Mouse (Mus musculus) layer of hippocampus, adult 18-20 months (tissue): ENCODE data around the gene Pard3b. TPM values are rescaled to one million over a fixed set of nuclear protein-coding genes. Genes with fewer than 3 reads are reported as not detected.

Source experiments
- DNase-seq, 2 experiments: peaks; one replicate each; pipeline ENCODE4 v3.0.0; 2022; ENCODE audit warnings: low spot score in 2 of 2
- total RNA-seq, 2 experiments: library from RNA; stranded (reverse); gene quantifications; 2 replicates each; pipeline ENCODE4 v1.2.3; 2021

The Pard3b gene
- total RNA-seq, 2 experiments from 2014 or later = 5.4 to 5.9 TPM

GRCm38 (mm10) chr1:61747481-61747880 is 108.9 kb downstream of the Pard3b start:
- DNase-seq = no peak

GRCm38 (mm10) chr1:61751008-61751407 is 112.4 kb downstream of the Pard3b start:
- no peak for DNase-seq

- no peak for DNase-seq
These were observed 118.1 kb downstream of the Pard3b start for GRCm38 (mm10) chr1:61756771-61757170.

- peak; percentile 32 to 84 for DNase-seq
These were observed 132.6 kb downstream of the Pard3b start for GRCm38 (mm10) chr1:61771213-61771612.

- no peak for DNase-seq
These were observed 140.1 kb downstream of the Pard3b start for GRCm38 (mm10) chr1:61778731-61779130.

- no peak for DNase-seq
These were observed 141.3 kb downstream of the Pard3b start for GRCm38 (mm10) chr1:61779906-61780305.

GRCm38 (mm10) chr1:61796296-61796695 is 157.7 kb downstream of the Pard3b start:
- DNase-seq = peak; percentile 30 to 57

GRCm38 (mm10) chr1:61820213-61820612 is 181.6 kb downstream of the Pard3b start:
- peak in 1 of 2 experiments; percentile 54 for DNase-seq

- no peak for DNase-seq
These were observed 187.1 kb downstream of the Pard3b start for GRCm38 (mm10) chr1:61825560-61826191.

- DNase-seq = no peak
These were observed 198.5 kb downstream of the Pard3b start for GRCm38 (mm10) chr1:61837006-61837544.

GRCm38 (mm10) chr1:61846606-61847005 is 208.0 kb downstream of the Pard3b start:
- no peak for DNase-seq

GRCm38 (mm10) chr1:61849029-61849714 is 210.5 kb downstream of the Pard3b start:
- DNase-seq = no peak

- no peak for DNase-seq
These were observed 211.8 kb downstream of the Pard3b start for GRCm38 (mm10) chr1:61850471-61850870.

GRCm38 (mm10) chr1:61851176-61851575 is 212.6 kb downstream of the Pard3b start:
- DNase-seq = no peak

GRCm38 (mm10) chr1:61867286-61868082 is 228.9 kb downstream of the Pard3b start:
- DNase-seq = no peak

- no peak for DNase-seq
These were observed 236.3 kb downstream of the Pard3b start for GRCm38 (mm10) chr1:61874875-61875274.

- DNase-seq = no peak
These were observed 241.3 kb downstream of the Pard3b start for GRCm38 (mm10) chr1:61879706-61880470.

- DNase-seq = no peak
These were observed 257.4 kb downstream of the Pard3b start for GRCm38 (mm10) chr1:61896048-61896447.

- DNase-seq = no peak
These were observed 264.8 kb downstream of the Pard3b start for GRCm38 (mm10) chr1:61903271-61904007.

GRCm38 (mm10) chr1:61904036-61904435 is 265.4 kb downstream of the Pard3b start:
- no peak for DNase-seq
